Mouse (Mus musculus) MEL (cell line): Measurements from ENCODE around the gene Gucy2e.

Source experiments
- CTCF ChIP-seq, 3 experiments: IDR thresholded peaks in 2 of 3; conservative IDR thresholded peaks in 1 of 3; 2 replicates each; pipeline ENCODE4 v1.5.1; 2011 to 2012; ENCODE audit warnings: low read length in 3 of 3, low read depth in 2 of 3, mild to moderate bottlenecking in 2 of 3, improper control_type of control experiment in 1 of 3, inconsistent platforms in 1 of 3, mixed read lengths in 1 of 3, moderate library complexity in 1 of 3; ENCODE audit not compliant: control insufficient read depth in 1 of 3, insufficient read depth in 1 of 3, poor library complexity in 1 of 3, severe bottlenecking in 1 of 3
- ETS1 ChIP-seq: IDR thresholded peaks from 2 replicates; pipeline ENCODE4 v1.6.1; 2012; ENCODE audit warnings: low read depth, mild to moderate bottlenecking, inconsistent platforms, low read length, improper control_type of control experiment, moderate library complexity
- GABPA ChIP-seq: IDR thresholded peaks from 2 replicates; pipeline ENCODE4 v1.6.1; 2012; ENCODE audit warnings: low read depth, mild to moderate bottlenecking, inconsistent platforms, low read length, improper control_type of control experiment, moderate library complexity
- SMC3 ChIP-seq: IDR thresholded peaks from 2 replicates; pipeline ENCODE4 v1.6.1; 2011; ENCODE audit warnings: low read depth, low read length, improper control_type of control experiment
- TAL1 ChIP-seq: IDR thresholded peaks from 2 replicates; pipeline ENCODE4 v1.6.1; 2012; ENCODE audit warnings: mild to moderate bottlenecking, inconsistent platforms, low read length, moderate library complexity, mixed read lengths
- USF1 ChIP-seq: IDR thresholded peaks from 2 replicates; pipeline ENCODE4 v1.6.1; 2014; ENCODE audit warnings: low read depth, mild to moderate bottlenecking, inconsistent platforms, low read length, improper control_type of control experiment, moderate library complexity

DNA sequence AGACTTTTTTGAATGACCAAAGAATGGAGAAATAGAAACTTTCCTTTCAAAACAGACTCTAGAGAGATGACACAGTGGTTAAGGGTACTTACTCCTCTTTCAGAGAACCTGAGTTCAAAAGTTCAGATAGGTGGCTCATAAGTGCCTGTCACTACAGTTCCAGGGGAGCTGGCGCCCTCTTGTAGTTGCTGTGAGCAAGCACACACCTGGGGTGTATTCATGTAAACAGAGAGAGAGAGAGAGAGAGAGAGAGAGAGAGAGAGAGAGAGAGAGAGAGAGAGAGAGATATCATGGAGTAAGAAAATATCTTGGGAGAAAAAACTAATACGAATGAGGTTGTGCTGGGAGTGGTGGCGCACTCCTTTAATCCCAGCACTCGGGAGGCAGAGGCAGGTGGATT lies 56.7 kb downstream of the Gucy2e start:
- TF ChIP-seq CTCF (IDR thresholded peaks at IDR 0.05 in 2 of 3, conservative IDR thresholded peaks at IDR 0.05 in 1 of 3; ENCODE audit: control insufficient read depth in 1 of 3, insufficient read depth in 1 of 3, low read depth in 2 of 3, low read length in 3 of 3, poor library complexity in 1 of 3, severe bottlenecking in 1 of 3): peak in 2 of 3 experiments; percentile 26 to 38; a peak in 4 of 6 replicates
- 0 out of 2 replicates have a peak, but pooled peaks have one; percentile 17 for TF ChIP-seq SMC3
- TF ChIP-seq ETS1: no peak
- TF ChIP-seq TAL1: no peak
- TF ChIP-seq USF1: no peak
- no peak for TF ChIP-seq GABPA
